Mouse (Mus musculus): ENCODE data around the gene Adarb2. TPM values are rescaled to one million over a fixed set of nuclear protein-coding genes. Genes with fewer than 3 reads are reported as not detected.
A peak's percentile ranks its signal among the peaks of the same experiment; 100 is the strongest.

The Adarb2 gene
- polyA plus RNA-seq, 1 experiment from 2014 or later = 15.2 TPM

- WGBS = 98% methylated on average over 1 of the region's 1 CpGs
- Histone ChIP-seq H3K4me2 (no peak overlapping the region), H3K9me3 (no peaks in the 10 kb centered on the region), H3K4me3 (no peak overlapping the region), H3K4me1 (replicated peaks) (0 out of 2 replicates have a peak, but pooled peaks cover 6% of the 10 kb centered on the region), H3K9ac (no peak overlapping the region), H3K27ac (replicated peaks) (no peak overlapping the region), H3K36me3 (no peaks in the 10 kb centered on the region), H3K27me3 (no peaks in the 10 kb centered on the region)
- ATAC-seq (ENCODE audit: low read depth) = no peak
Measured at GRCm38 (mm10) chr13:8616685-8617084, 414.0 kb downstream of the Adarb2 start.

GRCm38 (mm10) chr13:8622263-8622662, 419.6 kb downstream of the Adarb2 start:
- no peaks in the 10 kb centered on the region for H3K9me3 ChIP-seq
- H3K27me3 ChIP-seq = no peaks in the 10 kb centered on the region
- ATAC-seq (ENCODE audit: low read depth) = no peak
- no peaks in the 10 kb centered on the region for H3K4me1 ChIP-seq (replicated peaks)
- no peak overlapping the region for H3K4me3 ChIP-seq
- no peak overlapping the region for H3K27ac ChIP-seq (replicated peaks)
- 82% methylated on average over 2 of the region's 2 CpGs for WGBS
- H3K4me2 ChIP-seq = no peak overlapping the region
- H3K36me3 ChIP-seq = no peaks in the 10 kb centered on the region
- no peak overlapping the region for H3K9ac ChIP-seq

GRCm38 (mm10) chr13:8629565-8629964, 426.9 kb downstream of the Adarb2 start:
- Histone ChIP-seq H3K27ac (replicated peaks) (no peak overlapping the region), H3K4me3 (no peak overlapping the region), H3K4me1 (replicated peaks) (no peaks in the 10 kb centered on the region), H3K27me3 (no peaks in the 10 kb centered on the region), H3K36me3 (no peaks in the 10 kb centered on the region), H3K9me3 (no peaks in the 10 kb centered on the region), H3K4me2 (no peak overlapping the region), H3K9ac (no peak overlapping the region)
- no peak for ATAC-seq (ENCODE audit: low read depth)
- 84% methylated on average over 6 of the region's 6 CpGs for WGBS

GRCm38 (mm10) chr13:8631618-8632017, 429.0 kb downstream of the Adarb2 start:
- Histone ChIP-seq H3K9me3 (no peaks in the 10 kb centered on the region), H3K4me1 (replicated peaks) (no peaks in the 10 kb centered on the region), H3K4me2 (no peak overlapping the region), H3K27me3 (no peaks in the 10 kb centered on the region), H3K36me3 (no peaks in the 10 kb centered on the region), H3K4me3 (no peak overlapping the region), H3K9ac (no peak overlapping the region), H3K27ac (replicated peaks) (no peak overlapping the region)
- no peak for ATAC-seq (ENCODE audit: low read depth)
- WGBS = 94% methylated on average over 1 of the region's 1 CpGs

GRCm38 (mm10) chr13:8632072-8632471, 429.4 kb downstream of the Adarb2 start:
- 74% methylated on average over 5 of the region's 5 CpGs for WGBS
- Histone ChIP-seq H3K36me3 (no peaks in the 10 kb centered on the region), H3K4me2 (no peak overlapping the region), H3K4me3 (no peak overlapping the region), H3K9ac (no peak overlapping the region), H3K27ac (replicated peaks) (no peak overlapping the region), H3K4me1 (replicated peaks) (no peaks in the 10 kb centered on the region), H3K27me3 (no peaks in the 10 kb centered on the region), H3K9me3 (no peaks in the 10 kb centered on the region)
- no peak for ATAC-seq (ENCODE audit: low read depth)

- Histone ChIP-seq H3K4me3 (no peak overlapping the region), H3K4me2 (no peak overlapping the region), H3K27ac (replicated peaks) (no peak overlapping the region), H3K9ac (no peak overlapping the region), H3K4me1 (replicated peaks) (no peaks in the 10 kb centered on the region), H3K36me3 (no peaks in the 10 kb centered on the region), H3K27me3 (no peaks in the 10 kb centered on the region), H3K9me3 (no peaks in the 10 kb centered on the region)
- WGBS = 64% methylated on average over 5 of the region's 5 CpGs
- ATAC-seq (ENCODE audit: low read depth) = no peak
Measured at GRCm38 (mm10) chr13:8633385-8634337, 431.0 kb downstream of the Adarb2 start.

- Histone ChIP-seq H3K9me3 (no peaks in the 10 kb centered on the region), H3K4me1 (replicated peaks) (no peaks in the 10 kb centered on the region), H3K27ac (replicated peaks) (no peak overlapping the region), H3K4me3 (no peak overlapping the region), H3K4me2 (no peak overlapping the region), H3K27me3 (no peaks in the 10 kb centered on the region), H3K36me3 (no peaks in the 10 kb centered on the region), H3K9ac (no peak overlapping the region)
- WGBS = 85% methylated on average over 2 of the region's 2 CpGs
- ATAC-seq (ENCODE audit: low read depth) = no peak
Measured at GRCm38 (mm10) chr13:8642084-8642483, 439.4 kb downstream of the Adarb2 start.

- Histone ChIP-seq H3K27me3 (no peaks in the 10 kb centered on the region), H3K36me3 (no peaks in the 10 kb centered on the region), H3K9me3 (no peaks in the 10 kb centered on the region), H3K4me1 (replicated peaks) (no peaks in the 10 kb centered on the region), H3K4me3 (no peak overlapping the region), H3K4me2 (no peak overlapping the region), H3K27ac (replicated peaks) (no peak overlapping the region), H3K9ac (no peak overlapping the region)
- ATAC-seq (ENCODE audit: low read depth) = no peak
- WGBS = 86% methylated on average over 3 of the region's 3 CpGs
Measured at GRCm38 (mm10) chr13:8643920-8644319, 441.3 kb downstream of the Adarb2 start.

- no peak overlapping the region for H3K27ac ChIP-seq (replicated peaks)
- H3K4me1 ChIP-seq (replicated peaks) = no peaks in the 10 kb centered on the region
- no peak overlapping the region for H3K4me2 ChIP-seq
- H3K9me3 ChIP-seq = no peaks in the 10 kb centered on the region
- H3K9ac ChIP-seq = no peak overlapping the region
- ATAC-seq (ENCODE audit: low read depth) = no peak
- H3K4me3 ChIP-seq = no peak overlapping the region
- H3K27me3 ChIP-seq = no peaks in the 10 kb centered on the region
- 84% methylated on average over 9 of the region's 9 CpGs for WGBS
- H3K36me3 ChIP-seq = no peaks in the 10 kb centered on the region
Measured at GRCm38 (mm10) chr13:8644805-8645679, 442.4 kb downstream of the Adarb2 start.

- Histone ChIP-seq H3K27ac (replicated peaks) (no peak overlapping the region), H3K9ac (no peak overlapping the region), H3K4me2 (no peak overlapping the region), H3K4me1 (replicated peaks) (no peaks in the 10 kb centered on the region), H3K9me3 (no peaks in the 10 kb centered on the region), H3K27me3 (no peaks in the 10 kb centered on the region), H3K4me3 (no peak overlapping the region), H3K36me3 (no peaks in the 10 kb centered on the region)
- ATAC-seq (ENCODE audit: low read depth) = peak; percentile 67; the same call in 1 of the 2 replicates
- 35% methylated on average over 2 of the region's 2 CpGs for WGBS
Measured at GRCm38 (mm10) chr13:8649261-8649660, 446.6 kb downstream of the Adarb2 start.

- ATAC-seq (ENCODE audit: low read depth) = peak; percentile 77
- Histone ChIP-seq H3K4me1 (replicated peaks) (no peaks in the 10 kb centered on the region; the same call in 1 of the 2 replicates), H3K36me3 (no peaks in the 10 kb centered on the region), H3K4me3 (no peak overlapping the region), H3K9me3 (no peaks in the 10 kb centered on the region), H3K27ac (replicated peaks) (no peak overlapping the region), H3K27me3 (no peaks in the 10 kb centered on the region), H3K9ac (no peak overlapping the region), H3K4me2 (no peak overlapping the region)
- WGBS = 68% methylated on average over 9 of the region's 9 CpGs
Measured at GRCm38 (mm10) chr13:8664615-8665240, 462.1 kb downstream of the Adarb2 start.

GRCm38 (mm10) chr13:8677174-8677573, 474.5 kb downstream of the Adarb2 start:
- Histone ChIP-seq H3K9me3 (no peaks in the 10 kb centered on the region), H3K4me3 (no peak overlapping the region), H3K4me1 (replicated peaks) (peaks cover 10% of the 10 kb centered on the region), H3K9ac (no peak overlapping the region), H3K27ac (replicated peaks) (no peak overlapping the region), H3K36me3 (no peaks in the 10 kb centered on the region), H3K27me3 (no peaks in the 10 kb centered on the region), H3K4me2 (no peak overlapping the region)
- 61% methylated on average over 5 of the region's 5 CpGs for WGBS
- no peak for ATAC-seq (ENCODE audit: low read depth)
